17 mouse cellular contexts compared by ENCODE assay signal in the genomic region with DNA sequence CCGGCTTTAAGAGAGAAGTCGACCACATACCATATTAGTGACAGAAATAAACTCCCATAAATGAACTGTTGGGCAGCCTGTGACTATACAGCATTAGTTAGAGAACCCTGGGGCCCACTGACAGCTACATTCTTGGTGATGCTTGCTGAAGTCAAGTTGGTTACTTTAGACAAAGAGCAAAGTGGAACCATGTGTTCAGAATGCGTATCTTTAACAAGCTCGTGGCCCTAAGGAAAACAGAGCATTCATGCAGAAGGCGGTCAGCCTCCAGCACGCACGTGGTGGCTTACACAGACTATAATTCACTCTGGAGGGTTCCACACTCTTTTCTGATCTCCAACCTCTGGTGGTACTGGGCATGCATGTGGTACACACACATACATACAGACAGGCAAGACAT.
"Had no signal": no experiment of that assay in that cellular context is flagged by ENCODE, and none has a peak within 500 bp of the region (broad histone marks: within the 10 kb centered on the region; RNA-seq: fewer than 3 reads in every experiment).

No protein-coding gene starts in this region.

- H3K27ac ChIP-seq: left cerebral cortex, adult 2 months; liver, embryonic 13.5 days; macrophage; midbrain, embryonic 10.5 days; midbrain, embryonic 13.5 days; stomach, embryonic 15.5 days had no signal

- H3K9me3 ChIP-seq: liver, embryonic 13.5 days; midbrain, embryonic 10.5 days; midbrain, embryonic 13.5 days; stomach, embryonic 15.5 days had no signal

- ATAC-seq: intestine, embryonic 16.5 days; lung, postnatal 0 days; midbrain, embryonic 13.5 days; midbrain, embryonic 16.5 days had no signal

- H3K4me3 ChIP-seq: left cerebral cortex, adult 2 months; liver, embryonic 13.5 days; midbrain, embryonic 10.5 days; midbrain, embryonic 13.5 days; stomach, embryonic 15.5 days had no signal

- H3K9ac ChIP-seq: liver, embryonic 13.5 days; lung, embryonic 14.5 days; midbrain, embryonic 13.5 days; stomach, embryonic 15.5 days had no signal

- DNase-seq: kidney, adult 18-20 months; kidney, adult 9 months; kidney, postnatal 14 days; layer of hippocampus, postnatal 36 days; liver, embryonic 13.5 days; lung, embryonic 14.5 days; right cerebral cortex, postnatal 25 days; spleen, adult 18-20 months; thymus, postnatal 25 days had no signal

- H3K27me3 ChIP-seq: liver, embryonic 13.5 days; midbrain, embryonic 13.5 days; stomach, embryonic 15.5 days had no signal

- H3K4me2 ChIP-seq: liver, embryonic 13.5 days; lung, embryonic 14.5 days; midbrain, embryonic 13.5 days; stomach, embryonic 15.5 days had no signal

- H3K36me3 ChIP-seq: liver, embryonic 13.5 days; midbrain, embryonic 10.5 days; midbrain, embryonic 13.5 days; stomach, embryonic 15.5 days had no signal

- H3K4me1 ChIP-seq: liver, embryonic 13.5 days; midbrain, embryonic 10.5 days; midbrain, embryonic 13.5 days; stomach, embryonic 15.5 days had no signal
